Mouse (Mus musculus) adrenal gland, adult 2 months (tissue): ENCODE results near the gene Nck2. TPM values are rescaled to one million over a fixed set of nuclear protein-coding genes. Genes with fewer than 3 reads are reported as not detected.
"Not testable (repeated sequence)": the region's sequence is repeated elsewhere in the genome, so short reads cannot be mapped to it uniquely, and the experiment has no call there.

ENCODE experiments used
- DNase-seq: peaks from one replicate; pipeline ENCODE4 v3.0.0; 2021
- polyA plus RNA-seq: library from polyadenylated mRNA; depleted of rRNA; stranded (reverse); fragments of >200 nt; gene quantifications from 2 replicates; pipeline ENCODE4 v1.2.3, GENCODE M21; 2012
- total RNA-seq, 2 experiments: library from RNA; stranded (reverse); gene quantifications; 2 replicates each; pipeline ENCODE4 v1.2.3; 2021

Gene Nck2
- total and polyA plus RNA-seq, 3 experiments: 25.5 to 33.4 (median 29.4) TPM

GRCm38 (mm10) chr1:43533497-43533896 lies 89.1 kb downstream of the Nck2 start:
- DNase-seq: not testable (repeated sequence)

- DNase-seq: no peak
Measured at GRCm38 (mm10) chr1:43534060-43534760, 89.8 kb downstream of the Nck2 start.

- no peak for DNase-seq
Measured at GRCm38 (mm10) chr1:43535519-43536000, 91.2 kb downstream of the Nck2 start.

- no peak for DNase-seq
Measured at GRCm38 (mm10) chr1:43536266-43536665, 91.9 kb downstream of the Nck2 start.

GRCm38 (mm10) chr1:43537021-43537420 lies 92.6 kb downstream of the Nck2 start:
- no peak for DNase-seq

GRCm38 (mm10) chr1:43537496-43537895 lies 93.1 kb downstream of the Nck2 start:
- peak; percentile 65 for DNase-seq

- no peak for DNase-seq
Measured at GRCm38 (mm10) chr1:43538716-43539115, 94.3 kb downstream of the Nck2 start.

- no peak for DNase-seq
Measured at GRCm38 (mm10) chr1:43539689-43540380, 95.5 kb downstream of the Nck2 start.

GRCm38 (mm10) chr1:43542339-43542738 lies 98.0 kb downstream of the Nck2 start:
- DNase-seq: no peak

- DNase-seq: no peak
Measured at GRCm38 (mm10) chr1:43547644-43548043, 103.3 kb downstream of the Nck2 start.

GRCm38 (mm10) chr1:43548749-43549148 lies 104.4 kb downstream of the Nck2 start:
- no peak for DNase-seq

- no peak for DNase-seq
Measured at GRCm38 (mm10) chr1:43550525-43550924, 106.1 kb downstream of the Nck2 start.

GRCm38 (mm10) chr1:43553989-43554679 lies 109.8 kb downstream of the Nck2 start:
- DNase-seq: not testable (repeated sequence)

- DNase-seq: no peak
Measured at GRCm38 (mm10) chr1:43555222-43555974, 111.0 kb downstream of the Nck2 start.

GRCm38 (mm10) chr1:43558329-43558728 lies 114.0 kb downstream of the Nck2 start:
- DNase-seq: no peak

GRCm38 (mm10) chr1:43559043-43559692 lies 114.8 kb downstream of the Nck2 start:
- no peak for DNase-seq

GRCm38 (mm10) chr1:43561085-43561484 lies 116.7 kb downstream of the Nck2 start:
- no peak for DNase-seq

- DNase-seq: no peak
Measured at GRCm38 (mm10) chr1:43562002-43562666, 117.8 kb downstream of the Nck2 start.

- DNase-seq: no peak
Measured at GRCm38 (mm10) chr1:43565260-43565659, 120.9 kb downstream of the Nck2 start.

GRCm38 (mm10) chr1:43566677-43567377 lies 122.4 kb downstream of the Nck2 start:
- no peak for DNase-seq
